Mouse (Mus musculus) common myeloid progenitor, adult 5-6 weeks (primary cell): ENCODE data around the gene Slc35f4. TPM values are rescaled to one million over a fixed set of nuclear protein-coding genes. Genes with fewer than 3 reads are reported as not detected.

Experiments used
- ATAC-seq: replicated peaks from 2 replicates; pipeline ENCODE4 v1.8.0; 2016; ENCODE audit warnings: low read depth, mild to moderate bottlenecking, moderate TSS enrichment, inconsistent platforms; ENCODE audit not compliant: poor library complexity, severe bottlenecking
- total RNA-seq: library from RNA; stranded (forward); fragments of 200-1000, 187-1606 nt; gene quantifications from 2 replicates; pipeline ENCODE4 v1.2.3, GENCODE M21; 2017

The Slc35f4 gene
- total RNA-seq, result not detected in 2 replicates

- no peak for ATAC-seq
Observed at GRCm38 (mm10) chr14:49525931-49526291, at the start of gene Slc35f4. Gene Slc35f4, minus strand, starts transcription at chr14:49526046.

GRCm38 (mm10) chr14:49568369-49568768 lies 42.5 kb upstream of the Slc35f4 start:
- ATAC-seq, result no peak

GRCm38 (mm10) chr14:49560706-49561105 lies 34.9 kb upstream of the Slc35f4 start:
- no peak for ATAC-seq

GRCm38 (mm10) chr14:49540104-49540503 lies 14.3 kb upstream of the Slc35f4 start:
- no peak for ATAC-seq

GRCm38 (mm10) chr14:49525176-49525930 lies 493 bp downstream of the Slc35f4 start:
- ATAC-seq, result peak; percentile 77

- ATAC-seq, result no peak
Observed at GRCm38 (mm10) chr14:49524665-49525064, 1.2 kb downstream of the Slc35f4 start.

GRCm38 (mm10) chr14:49515096-49515665 lies 10.7 kb downstream of the Slc35f4 start:
- ATAC-seq, result no peak

- ATAC-seq, result no peak
Observed at GRCm38 (mm10) chr14:49514137-49514536, 11.7 kb downstream of the Slc35f4 start.

- no peak for ATAC-seq
Observed at GRCm38 (mm10) chr14:49495192-49495591, 30.7 kb downstream of the Slc35f4 start.

- ATAC-seq, result no peak
Observed at GRCm38 (mm10) chr14:49493793-49494192, 32.1 kb downstream of the Slc35f4 start.

GRCm38 (mm10) chr14:49492506-49492905 lies 33.3 kb downstream of the Slc35f4 start:
- no peak for ATAC-seq

- ATAC-seq, result no peak
Observed at GRCm38 (mm10) chr14:49476602-49477001, 49.2 kb downstream of the Slc35f4 start.

- ATAC-seq, result no peak
Observed at GRCm38 (mm10) chr14:49461761-49462160, 64.1 kb downstream of the Slc35f4 start.

GRCm38 (mm10) chr14:49460799-49461198 lies 65.0 kb downstream of the Slc35f4 start:
- ATAC-seq, result no peak

GRCm38 (mm10) chr14:49454283-49454914 lies 71.4 kb downstream of the Slc35f4 start:
- ATAC-seq, result no peak

- no peak for ATAC-seq
Observed at GRCm38 (mm10) chr14:49453782-49454181, 72.1 kb downstream of the Slc35f4 start.

GRCm38 (mm10) chr14:49447669-49448068 lies 78.2 kb downstream of the Slc35f4 start:
- ATAC-seq, result no peak

GRCm38 (mm10) chr14:49446461-49446860 lies 79.4 kb downstream of the Slc35f4 start:
- no peak for ATAC-seq

GRCm38 (mm10) chr14:49436811-49437210 lies 89.0 kb downstream of the Slc35f4 start:
- no peak for ATAC-seq

GRCm38 (mm10) chr14:49431821-49432220 lies 94.0 kb downstream of the Slc35f4 start:
- ATAC-seq, result no peak

GRCm38 (mm10) chr14:49392482-49392881 lies 133.4 kb downstream of the Slc35f4 start:
- no peak for ATAC-seq
